Mouse (Mus musculus) G1E (cell line): Measurements from ENCODE around the gene Ofd1.

ENCODE experiments used
- CTCF ChIP-seq: IDR thresholded peaks from 2 replicates; pipeline ENCODE4 v1.5.1; 2012; ENCODE audit warnings: low read depth, low read length, inconsistent platforms, mixed read lengths
- GATA1 ChIP-seq: IDR thresholded peaks from 2 replicates; pipeline ENCODE4 v1.6.1; 2012; ENCODE audit warnings: borderline replicate concordance, low read length, inconsistent platforms, mixed read lengths
- GATA2 ChIP-seq: IDR thresholded peaks from 2 replicates; pipeline ENCODE4 v1.6.1; 2012; ENCODE audit warnings: low read depth, low read length, inconsistent platforms, borderline replicate concordance
- POLR2AphosphoS5 ChIP-seq: IDR thresholded peaks from 2 replicates; pipeline ENCODE4 v1.6.1; 2012; ENCODE audit warnings: low read depth, low read length, inconsistent platforms; ENCODE audit not compliant: insufficient replicate concordance

GRCm38 (mm10) chrX:166341795-166342194 lies 98.7 kb downstream of the Ofd1 start:
- TF ChIP-seq CTCF (no peak), GATA1 (no peak), POLR2AphosphoS5 (no peak), GATA2 (no peak)
